Comparison of ENCODE assay signal across 15 mouse cellular contexts in the genomic region with DNA sequence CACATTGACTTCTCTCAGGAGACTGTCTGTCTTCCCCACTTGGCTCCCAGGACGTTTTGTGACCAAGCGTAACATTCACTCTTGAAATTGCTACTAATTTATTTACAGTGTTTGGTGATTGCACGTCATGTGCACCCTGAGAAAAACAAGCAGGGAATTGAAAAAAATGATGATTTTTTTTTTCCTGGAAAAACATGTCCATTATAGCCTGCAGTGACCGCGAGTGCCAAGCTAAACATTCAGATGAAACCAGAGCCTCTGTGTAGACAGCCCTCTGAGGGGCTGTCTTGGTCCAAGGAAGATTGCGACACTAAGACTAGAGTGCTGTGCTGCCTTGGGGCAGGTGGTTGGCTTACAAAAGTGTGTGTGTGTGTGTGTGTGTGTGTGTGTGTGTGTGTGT. TPM values are rescaled to one million over a fixed set of nuclear protein-coding genes. Genes with fewer than 3 reads are reported as not detected.
A peak's percentile ranks its signal among the peaks of the same experiment; 100 is the strongest.
DNase-seq lines count a peak whose midpoint lies in the region; ATAC-seq lines count a peak whose summit lies in the region.
"Had no signal": no experiment of that assay in that cellular context is flagged by ENCODE, and none has a peak within 500 bp of the region (broad histone marks: within the 10 kb centered on the region; RNA-seq: fewer than 3 reads in every experiment).

No protein-coding gene starts in this region.

- no peak overlapping the region for H3K9ac ChIP-seq in heart, embryonic 15.5 days
- no peak overlapping the region for H3K9ac ChIP-seq in lung, embryonic 15.5 days

- no peak overlapping the region for H3K4me3 ChIP-seq in heart, embryonic 15.5 days
- no peak overlapping the region for H3K4me3 ChIP-seq in lung, embryonic 15.5 days
- H3K4me3 ChIP-seq: hindbrain, embryonic 10.5 days had no signal

- 0 out of 2 replicates have a peak, but pooled peaks have one; percentile 36 for ATAC-seq in heart, embryonic 15.5 days (replicated peaks; ENCODE audit: insufficient number of reproducible peaks, insufficient read depth, low FRiP score, low read depth)
- peak; percentile 66; the same call in 1 of the 2 replicates for ATAC-seq in lung, embryonic 15.5 days (ENCODE audit: borderline replicate concordance, extremely low read depth, low FRiP score, low TSS enrichment)
- no peak for ATAC-seq in activated CD4-positive, CD25-positive, alpha-beta regulatory T cell, adult 4 months

- 55% methylated on average over 6 of the region's 6 CpGs for WGBS in heart, embryonic 15.5 days
- WGBS in lung, embryonic 15.5 days, result 49% methylated on average over 6 of the region's 6 CpGs

- H3K9me3 ChIP-seq in heart, embryonic 15.5 days (replicated peaks), result no peaks in the 10 kb centered on the region
- H3K9me3 ChIP-seq in lung, embryonic 15.5 days, result no peaks in the 10 kb centered on the region
- H3K9me3 ChIP-seq: hindbrain, embryonic 10.5 days had no signal

- no peaks in the 10 kb centered on the region for H3K36me3 ChIP-seq in heart, embryonic 15.5 days
- H3K36me3 ChIP-seq in lung, embryonic 15.5 days, result no peaks in the 10 kb centered on the region
- H3K36me3 ChIP-seq: hindbrain, embryonic 10.5 days had no signal

- 0 out of 2 replicates have a peak, but pooled peaks cover 3% of the 10 kb centered on the region for H3K27me3 ChIP-seq in heart, embryonic 15.5 days
- no peaks in the 10 kb centered on the region for H3K27me3 ChIP-seq in lung, embryonic 15.5 days

- intact Hi-C loops in gastrocnemius, postnatal 14 days (cut with DNase I; ENCODE audit: low total_unique reads), result no loop called here

- no peaks in the 10 kb centered on the region for H3K4me1 ChIP-seq in heart, embryonic 15.5 days (replicated peaks)
- peaks cover 22% of the 10 kb centered on the region for H3K4me1 ChIP-seq in lung, embryonic 15.5 days

- no peak overlapping the region for H3K27ac ChIP-seq in heart, embryonic 15.5 days
- no peak overlapping the region for H3K27ac ChIP-seq in lung, embryonic 15.5 days
- H3K27ac ChIP-seq: hindbrain, embryonic 10.5 days had no signal

- DNase-seq in gastrocnemius, postnatal 25 days, result peak; percentile 37
- DNase-seq in gastrocnemius, postnatal 14 days, result no peak
- peak; percentile 93 for DNase-seq in NIH3T3 (ENCODE audit: low read depth)
- DNase-seq in cerebellum, postnatal 4 days (ENCODE audit: low spot score in 2 of 2), result no peak
- no peak for DNase-seq in frontal cortex, postnatal 14 days (ENCODE audit: low spot score in 2 of 2)
- DNase-seq: adrenal gland, postnatal 25 days; cerebellum, adult 11 months; spleen, adult 18-20 months; thymus, adult 18-20 months had no signal

- no peak overlapping the region for H3K4me2 ChIP-seq in heart, embryonic 15.5 days
- H3K4me2 ChIP-seq in lung, embryonic 15.5 days, result no peak overlapping the region

RNA-seq across cellular contexts. Expression of a gene that starts 37.8 kb away (rescaled TPM):
- under 1 TPM in 1 of 2 experiments, not detected in 1; 0.18 TPM for total RNA-seq in gastrocnemius, postnatal 25 days (2021)
- total RNA-seq in gastrocnemius, postnatal 14 days (2021), result under 1 TPM; 0.29 to 0.51 TPM
- 1.0 and 10.5 TPM in 2 replicates for polyA plus RNA-seq in heart, embryonic 15.5 days (2015; fragmentation: Nextera tagmentation; extraction: Ambion mirVana)
- polyA plus RNA-seq in lung, embryonic 15.5 days (2015; fragmentation: Nextera tagmentation; extraction: Ambion mirVana), result 1.1 and 3.7 TPM in 2 replicates
- polyA plus RNA-seq in activated CD4-positive, CD25-positive, alpha-beta regulatory T cell, adult 4 months (2017; shearing (Covaris generic)), result 10 to 100 TPM; 85.3 to 95.2 TPM
- total RNA-seq: adrenal gland, postnatal 25 days had no signal

RNA-seq across cellular contexts. Expression of a gene that starts 47.4 kb away (rescaled TPM):
- 1 to 10 TPM; 4.4 to 5.0 TPM for total RNA-seq in gastrocnemius, postnatal 25 days (2021)
- total RNA-seq in gastrocnemius, postnatal 14 days (2021), result 1 to 10 TPM; 8.4 to 9.2 TPM
- polyA plus RNA-seq in heart, embryonic 15.5 days (2015; fragmentation: Nextera tagmentation; extraction: Ambion mirVana), result 0.25 and 0.44 TPM in 2 replicates
- polyA plus RNA-seq in lung, embryonic 15.5 days (2015; fragmentation: Nextera tagmentation; extraction: Ambion mirVana), result not detected in 2 replicates
- 1 to 10 TPM; 3.6 to 4.4 TPM for polyA plus RNA-seq in activated CD4-positive, CD25-positive, alpha-beta regulatory T cell, adult 4 months (2017; shearing (Covaris generic))
- total RNA-seq: adrenal gland, postnatal 25 days; monocyte, adult 5-6 weeks had no signal
- polyA plus RNA-seq: hindbrain, embryonic 10.5 days; large intestine, adult 2 months had no signal

Comparison
In these comparisons a context has a peak if more than half of its experiments do, and no peak if none do; other contexts are left out.
1. DNase-seq: peak in gastrocnemius, postnatal 25 days (single experiment) and NIH3T3 (single experiment); none in gastrocnemius, postnatal 14 days (single experiment), cerebellum, postnatal 4 days (0 of 2) and frontal cortex, postnatal 14 days (0 of 2).